ENCODE assay signal across 8 mouse cellular contexts in genomic region chr10:56369073-56369472, GRCm38 (mm10). TPM values are rescaled to one million over a fixed set of nuclear protein-coding genes. Genes with fewer than 3 reads are reported as not detected.
DNase-seq lines count a peak whose midpoint lies in the region; ATAC-seq and TF ChIP-seq lines count a peak whose summit lies in the region.
"Had no signal": no experiment of that assay in that cellular context is flagged by ENCODE, and none has a peak within 500 bp of the region (broad histone marks: within the 10 kb centered on the region; RNA-seq: fewer than 3 reads in every experiment).

No protein-coding gene starts in this region.

- H3K9me3 ChIP-seq in midbrain, embryonic 12.5 days: no peaks in the 10 kb centered on the region
- H3K9me3 ChIP-seq: limb, embryonic 15.5 days had no signal

- no peaks in the 10 kb centered on the region for H3K36me3 ChIP-seq in midbrain, embryonic 12.5 days
- H3K36me3 ChIP-seq: limb, embryonic 15.5 days had no signal

- TF ChIP-seq POLR2A in cerebellum, adult 2 months (IDR thresholded peaks at IDR 0.05; ENCODE audit: borderline replicate concordance, insufficient read depth, low read length): no peak

- no peaks in the 10 kb centered on the region for H3K27me3 ChIP-seq in cerebellum, adult 2 months (ENCODE audit: control insufficient read depth, insufficient read depth, low read length)
- no peaks in the 10 kb centered on the region; the same call in 1 of the 2 replicates for H3K27me3 ChIP-seq in midbrain, embryonic 12.5 days
- H3K27me3 ChIP-seq: limb, embryonic 15.5 days had no signal

- H3K4me3 ChIP-seq in cerebellum, adult 2 months (replicated peaks; ENCODE audit: insufficient read depth, low read depth, low read length): no peak overlapping the region
- no peak overlapping the region for H3K4me3 ChIP-seq in midbrain, embryonic 12.5 days
- H3K4me3 ChIP-seq: limb, embryonic 15.5 days had no signal

- TF ChIP-seq CTCF in cerebellum, adult 2 months (IDR thresholded peaks at IDR 0.05; ENCODE audit: borderline replicate concordance, insufficient read depth, low read depth, low read length): peak; percentile 90

- ATAC-seq in midbrain, embryonic 12.5 days (ENCODE audit: low FRiP score, low read depth): peak; percentile 69

- H3K27ac ChIP-seq in cerebellum, adult 2 months (ENCODE audit: insufficient read depth, low read length): no peak overlapping the region
- no peak overlapping the region for H3K27ac ChIP-seq in midbrain, embryonic 12.5 days (replicated peaks)
- H3K27ac ChIP-seq: limb, embryonic 15.5 days had no signal

- H3K4me1 ChIP-seq in cerebellum, adult 2 months (ENCODE audit: control insufficient read depth, insufficient read depth, low read length): no peaks in the 10 kb centered on the region
- peaks cover 3% of the 10 kb centered on the region for H3K4me1 ChIP-seq in midbrain, embryonic 12.5 days
- H3K4me1 ChIP-seq: limb, embryonic 15.5 days had no signal

- no peak overlapping the region for H3K9ac ChIP-seq in midbrain, embryonic 12.5 days (replicated peaks)
- H3K9ac ChIP-seq: limb, embryonic 15.5 days had no signal

- 15% methylated on average over 7 of the region's 7 CpGs for WGBS in cerebellum, adult 2 months
- WGBS in midbrain, embryonic 12.5 days: 24% methylated on average over 7 of the region's 7 CpGs

- no peak overlapping the region for H3K4me2 ChIP-seq in midbrain, embryonic 12.5 days (replicated peaks)
- H3K4me2 ChIP-seq: limb, embryonic 15.5 days had no signal

- peak; percentile 86 for DNase-seq in R1 (ENCODE audit: low read depth, low spot score)
- peak; percentile 61 to 68 for DNase-seq in cerebellum, adult 2 months
- peak; percentile 33 to 89 for DNase-seq in frontal cortex, adult 2 months (ENCODE audit: extremely low spot score in 1 of 2, low spot score in 1 of 2)
- peak; percentile 42 for DNase-seq in induced T-regulatory cell, adult 2 months (ENCODE audit: low read depth)
- DNase-seq in left cerebral cortex, adult 18-20 months (ENCODE audit: low spot score in 2 of 2): peak; percentile 78 to 88
- DNase-seq in spleen, postnatal 14 days (ENCODE audit: low spot score in 2 of 2): peak; percentile 8 to 30

RNA-seq across cellular contexts. Expression of gene Gja1, which starts 8.1 kb away (rescaled TPM):
- polyA plus RNA-seq in cerebellum, adult 2 months (2012; rRNA removed): 86.4 and 97.8 TPM in 2 replicates
- 115 and 117 TPM in 2 replicates for polyA plus RNA-seq in frontal cortex, adult 2 months (2012; rRNA removed)
- 100 to 1,000 TPM; 147 to 198 TPM for total RNA-seq in left cerebral cortex, adult 18-20 months (2021)
- polyA plus RNA-seq in midbrain, embryonic 12.5 days (2016; fragmentation: Nextera tagmentation; extraction: Ambion mirVana): 137 and 185 TPM in 2 replicates

Comparison
In these comparisons a context has a peak if more than half of its experiments do, and no peak if none do; other contexts are left out.
1. DNase-seq: peak in every context shown above with its lines; median percentile 86 in R1; 83 in left cerebral cortex, adult 18-20 months; 64 in cerebellum, adult 2 months; 61 in frontal cortex, adult 2 months; 42 in induced T-regulatory cell, adult 2 months; 19 in spleen, postnatal 14 days.